Mouse (Mus musculus) forebrain, postnatal 0 days (tissue): ENCODE measurements around the gene Men1. TPM values are rescaled to one million over a fixed set of nuclear protein-coding genes. Genes with fewer than 3 reads are reported as not detected.

Experiments
- ATAC-seq: fragments of 200-750 bp; cut with Nextera tagmentation; 2 replicates; pipeline ENCODE4 v1.8.0; 2017; ENCODE audit warnings: mild to moderate bottlenecking, moderate library complexity
- DNase-seq: peaks from one replicate; pipeline ENCODE4 v3.0.0-alpha.2; 2015
- H3K27ac ChIP-seq: fragments of 300-500 bp; sonication (generic); 2 replicates; pipeline ENCODE4 v1.5.1; 2014; ENCODE audit warnings: low read depth, mild to moderate bottlenecking, antibody characterized with exemption, low read length, moderate library complexity, mixed read lengths
- H3K27me3 ChIP-seq: fragments of 300-500 bp; sonication (generic); 2 replicates; pipeline ENCODE4 v1.6.1; 2014; ENCODE audit warnings: mild to moderate bottlenecking, low read length, mixed read lengths; ENCODE audit not compliant: insufficient read depth
- H3K36me3 ChIP-seq: fragments of 300-500 bp; sonication (generic); 2 replicates; pipeline ENCODE4 v1.6.1; 2014; ENCODE audit warnings: mild to moderate bottlenecking, moderate library complexity; ENCODE audit not compliant: insufficient read depth
- H3K4me1 ChIP-seq: fragments of 300-500 bp; sonication (generic); 2 replicates; pipeline ENCODE4 v1.6.1; 2014; ENCODE audit warnings: antibody characterized with exemption; ENCODE audit not compliant: insufficient read depth
- H3K4me2 ChIP-seq: fragments of 300-500 bp; sonication (generic); 2 replicates; pipeline ENCODE4 v1.6.1; 2014; ENCODE audit warnings: low read depth, mild to moderate bottlenecking, moderate library complexity
- H3K4me3 ChIP-seq: fragments of 300-500 bp; sonication (generic); 2 replicates; pipeline ENCODE4 v1.5.1; 2014; ENCODE audit warnings: low read depth, low read length, mixed read lengths
- H3K9ac ChIP-seq: fragments of 300-500 bp; sonication (generic); 2 replicates; pipeline ENCODE4 v1.6.1; 2014; ENCODE audit warnings: mild to moderate bottlenecking
- H3K9me3 ChIP-seq: fragments of 300-500 bp; sonication (generic); 2 replicates; pipeline ENCODE4 v1.6.1; 2016; ENCODE audit warnings: low read length
- CTCF ChIP-seq: sonication (generic); IDR thresholded peaks from 2 replicates; pipeline ENCODE4 v1.5.1; 2016; ENCODE audit warnings: antibody characterized with exemption, control low read depth, low read depth
- WGBS: fragments of 180-500 bp; shearing (Covaris S2); extraction: QIAGEN DNeasy Blood & Tissue Kit; methylation state at CpG from one replicate; pipeline ENCODE4 v1.1.7; 2014; 5-methylcytosine and 5-hydroxymethylcytosine counted together
- polyA plus RNA-seq: library from polyadenylated mRNA; unstranded; fragments of >200 nt; fragmentation: Nextera tagmentation; extraction: Ambion mirVana; gene quantifications from 2 replicates; pipeline ENCODE4 v1.2.1, GENCODE M21; 2015
- total RNA-seq: library from RNA; depleted of rRNA; stranded (reverse); fragments of >200 nt; gene quantifications from 2 replicates; pipeline ENCODE4 v1.2.3, GENCODE M21; 2014

Gene Men1
- total and polyA plus RNA-seq, 2 experiments from 2014 or later: 60.5 to 60.9 TPM

DNA sequence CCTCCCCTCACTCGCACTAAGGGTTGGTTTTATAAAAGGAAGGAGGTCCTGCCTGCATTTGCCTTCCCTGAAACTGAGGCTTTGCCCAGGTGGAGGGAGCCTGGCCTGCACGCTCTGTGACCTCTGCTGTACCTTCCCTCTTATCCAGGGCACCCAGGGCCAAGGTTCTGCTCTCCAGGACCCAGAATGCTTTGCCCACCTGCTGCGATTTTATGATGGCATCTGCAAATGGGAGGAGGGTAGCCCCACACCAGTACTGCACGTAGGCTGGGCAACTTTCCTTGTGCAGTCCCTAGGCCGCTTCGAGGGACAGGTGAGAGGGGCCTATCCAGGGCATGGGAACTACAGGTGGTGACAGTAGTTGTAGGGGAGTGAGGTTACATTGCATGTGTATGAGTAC lies 4.4 kb downstream of the Men1 start:
- Histone ChIP-seq H3K9ac (no peak overlapping the region), H3K4me3 (no peak overlapping the region), H3K36me3 (peaks cover 47% of the 10 kb centered on the region), H3K27me3 (no peaks in the 10 kb centered on the region), H3K27ac (no peak overlapping the region), H3K4me1 (peaks cover 10% of the 10 kb centered on the region; the same call in 1 of the 2 replicates), H3K9me3 (no peaks in the 10 kb centered on the region), H3K4me2 (no peak overlapping the region)
- TF ChIP-seq CTCF: no peak
- no peak for DNase-seq
- ATAC-seq: no peak
- 95% methylated on average over 6 of the region's 6 CpGs for WGBS

DNA sequence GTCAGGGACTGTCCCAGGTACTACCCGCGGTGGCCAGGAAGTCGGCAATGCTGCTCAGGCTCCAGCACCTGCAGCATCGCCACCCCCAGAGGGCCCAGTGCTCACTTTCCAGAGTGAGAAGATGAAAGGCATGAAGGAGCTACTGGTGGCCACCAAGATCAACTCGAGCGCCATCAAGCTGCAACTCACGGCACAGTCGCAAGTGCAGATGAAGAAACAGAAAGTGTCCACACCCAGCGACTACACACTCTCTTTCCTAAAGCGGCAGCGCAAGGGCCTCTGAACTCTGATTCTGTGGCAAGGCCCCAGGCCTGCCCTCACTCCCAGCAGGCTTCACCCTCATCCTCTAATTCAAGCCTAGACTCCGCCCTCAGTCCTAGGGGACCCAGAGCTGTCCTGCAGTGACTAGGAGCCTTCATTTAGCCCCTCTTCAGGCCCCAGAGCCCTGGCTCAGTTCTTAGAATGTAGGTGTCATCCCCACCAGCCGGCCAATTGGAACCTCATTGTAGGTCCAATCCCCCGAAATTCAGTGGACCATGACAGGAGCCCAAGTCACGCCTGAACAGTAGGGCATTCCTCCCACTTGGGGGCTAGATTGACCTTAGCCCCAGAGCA lies 5.2 kb downstream of the Men1 start:
- peaks cover 10% of the 10 kb centered on the region; the same call in 1 of the 2 replicates for H3K4me1 ChIP-seq
- 65% methylated on average over 15 of the region's 15 CpGs for WGBS
- no peak overlapping the region; the same call in 1 of the 2 replicates for H3K9ac ChIP-seq
- peak overlapping the region; percentile 93; the same call in 1 of the 2 replicates for H3K4me2 ChIP-seq
- H3K4me3 ChIP-seq: no peak overlapping the region
- H3K9me3 ChIP-seq: no peaks in the 10 kb centered on the region
- TF ChIP-seq CTCF: 0 out of 2 replicates have a peak, but pooled peaks have one; percentile 13
- no peaks in the 10 kb centered on the region for H3K27me3 ChIP-seq
- peaks cover 55% of the 10 kb centered on the region for H3K36me3 ChIP-seq
- no peak for DNase-seq
- no peak overlapping the region; the same call in 1 of the 2 replicates for H3K27ac ChIP-seq
- ATAC-seq: no peak

DNA sequence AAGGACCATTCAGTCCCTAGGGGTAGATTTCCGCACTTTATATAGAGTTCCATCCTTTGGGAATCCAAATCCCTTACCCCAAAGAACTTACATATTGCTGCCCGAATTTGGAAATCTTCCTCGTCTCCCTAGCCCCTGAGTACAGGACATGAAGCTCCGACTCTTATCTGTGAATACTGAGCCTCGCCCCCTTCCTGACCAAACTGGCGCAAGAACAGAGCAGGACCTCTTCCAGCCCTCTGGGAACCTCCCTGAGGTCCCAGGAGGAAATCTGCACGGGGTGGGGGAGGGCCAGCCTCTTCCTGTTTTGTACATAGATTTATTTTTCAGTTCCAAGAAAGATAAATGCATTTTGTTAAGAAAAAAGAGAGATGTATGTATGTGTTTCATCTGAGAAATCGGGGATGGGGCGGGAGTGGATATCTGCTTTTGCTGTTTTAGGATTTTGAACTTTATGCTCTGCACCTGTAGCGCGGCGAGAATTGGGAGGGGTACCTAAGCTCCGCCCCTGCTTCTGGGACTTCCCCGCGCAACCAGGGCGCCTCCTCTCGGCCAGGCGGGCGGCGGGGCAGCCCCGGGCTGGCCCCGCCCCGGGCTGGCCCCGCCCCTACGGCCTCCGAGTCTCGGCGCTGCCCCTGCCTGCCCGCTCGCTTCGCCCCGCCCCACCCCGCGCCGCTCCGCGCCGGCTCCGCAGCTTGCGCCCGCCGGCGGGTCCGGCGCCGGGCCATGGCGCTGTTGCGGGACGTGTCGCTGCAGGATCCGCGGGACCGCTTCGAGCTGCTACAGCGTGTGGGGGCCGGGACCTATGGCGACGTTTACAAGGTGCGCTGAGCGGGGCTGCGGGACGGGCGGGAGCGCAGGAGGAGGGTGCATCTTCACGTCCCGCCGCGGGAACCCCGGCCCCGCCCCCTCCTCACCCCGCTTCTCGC lies 6.0 kb downstream of the Men1 start, which contains the start of gene Map4k2:
Map4k2 (plus strand) TSS at position 612 of the 929 bp plus-strand sequence.
- Histone ChIP-seq H3K4me3 (peak within 1 kb of the TSS; percentile 50), H3K9me3 (no peaks in the 10 kb centered on the region), H3K9ac (peak within 1 kb of the TSS; percentile 53), H3K4me2 (peak within 1 kb of the TSS; percentile 93), H3K36me3 (peaks cover 63% of the 10 kb centered on the region), H3K4me1 (peaks cover 10% of the 10 kb centered on the region; the same call in 1 of the 2 replicates), H3K27me3 (no peaks in the 10 kb centered on the region), H3K27ac (no peak within 1 kb of the TSS; the same call in 1 of the 2 replicates)
- DNase-seq (peak; percentile 53), ATAC-seq (peak; percentile 65)
- TF ChIP-seq CTCF: no peak; the same call in 1 of the 2 replicates
- 7% methylated on average over 71 of the region's 72 CpGs for WGBS

DNA sequence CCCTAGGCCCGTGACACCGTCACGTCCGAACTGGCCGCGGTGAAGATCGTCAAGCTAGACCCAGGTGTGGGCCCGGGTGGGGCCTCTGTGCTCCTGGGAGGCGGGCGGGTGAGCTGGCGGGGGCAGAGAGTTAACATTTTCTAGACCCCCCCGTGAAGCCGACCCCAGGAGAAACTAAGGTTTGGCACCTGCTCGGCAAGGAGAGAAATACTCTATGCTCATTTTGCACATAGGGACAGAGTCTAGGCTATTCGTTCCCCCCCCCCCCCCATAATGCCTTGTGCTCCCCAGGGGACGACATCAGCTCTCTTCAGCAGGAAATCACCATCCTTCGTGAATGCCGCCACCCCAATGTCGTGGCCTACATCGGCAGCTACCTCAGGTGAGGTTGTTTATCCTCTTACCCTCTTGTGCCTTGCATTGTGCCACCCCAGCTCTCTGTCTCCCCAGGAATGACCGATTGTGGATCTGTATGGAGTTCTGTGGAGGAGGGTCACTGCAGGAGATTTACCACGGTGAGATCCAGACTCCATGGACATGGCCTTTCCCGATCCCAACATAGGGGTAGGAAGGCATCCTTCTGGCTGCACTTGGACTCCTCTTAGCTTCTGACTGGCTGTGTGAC lies 6.8 kb downstream of the Men1 start:
- Histone ChIP-seq H3K9me3 (no peaks in the 10 kb centered on the region), H3K27me3 (no peaks in the 10 kb centered on the region), H3K4me3 (peak overlapping the region; percentile 50), H3K4me1 (peaks cover 3% of the 10 kb centered on the region; the same call in 1 of the 2 replicates), H3K9ac (peak overlapping the region; percentile 53), H3K27ac (no peak overlapping the region), H3K36me3 (peaks cover 70% of the 10 kb centered on the region), H3K4me2 (peak overlapping the region; percentile 93)
- TF ChIP-seq CTCF: no peak
- WGBS: 15% methylated on average over 23 of the region's 23 CpGs
- ATAC-seq (no peak), DNase-seq (no peak)

DNA sequence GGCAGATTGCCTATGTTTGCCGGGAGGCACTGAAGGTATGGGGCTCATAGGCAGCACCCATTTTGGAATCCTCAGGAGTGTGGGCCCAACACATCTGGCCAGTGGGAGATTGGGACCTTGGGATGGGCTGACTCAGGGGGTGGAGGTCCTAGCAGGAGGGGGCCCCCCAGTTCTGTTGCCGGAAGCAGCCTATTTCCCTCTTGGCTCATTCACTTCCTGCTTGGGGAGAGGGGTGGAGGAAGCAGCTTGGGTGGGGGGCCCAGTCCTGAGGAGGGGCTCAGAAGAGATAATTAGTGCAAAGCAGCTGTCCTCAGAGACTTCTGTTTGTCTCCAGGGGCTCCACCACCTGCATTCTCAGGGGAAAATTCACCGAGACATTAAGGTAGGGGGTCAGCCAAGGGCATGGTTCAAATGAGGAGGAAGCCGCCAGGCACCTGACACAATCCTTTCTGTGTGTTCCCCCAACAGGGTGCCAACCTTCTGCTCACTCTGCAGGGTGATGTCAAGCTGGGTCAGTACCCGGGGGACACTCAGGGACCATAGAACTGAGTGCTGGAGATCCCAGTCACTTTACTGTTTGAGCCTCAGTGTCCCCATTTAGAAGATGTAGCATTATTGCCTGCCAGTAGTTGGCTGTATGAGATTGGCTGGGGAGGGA lies 7.6 kb downstream of the Men1 start:
- H3K9me3 ChIP-seq: no peaks in the 10 kb centered on the region
- no peak for ATAC-seq
- H3K4me1 ChIP-seq: no peaks in the 10 kb centered on the region
- no peaks in the 10 kb centered on the region for H3K27me3 ChIP-seq
- no peak overlapping the region for H3K27ac ChIP-seq
- no peak overlapping the region for H3K4me2 ChIP-seq
- WGBS: 77% methylated on average over 5 of the region's 5 CpGs
- no peak for TF ChIP-seq CTCF
- H3K9ac ChIP-seq: no peak overlapping the region
- H3K36me3 ChIP-seq: peaks cover 73% of the 10 kb centered on the region
- DNase-seq: no peak
- H3K4me3 ChIP-seq: no peak overlapping the region
